Mouse (Mus musculus): ENCODE measurements at regions not wholly inside any gene's neighbourhood (a gene's known extent, or its start where the extent isn't known, plus 50 kb on each side); places are given as distances from the start of the nearest gene placed in this dataset.

DNA sequence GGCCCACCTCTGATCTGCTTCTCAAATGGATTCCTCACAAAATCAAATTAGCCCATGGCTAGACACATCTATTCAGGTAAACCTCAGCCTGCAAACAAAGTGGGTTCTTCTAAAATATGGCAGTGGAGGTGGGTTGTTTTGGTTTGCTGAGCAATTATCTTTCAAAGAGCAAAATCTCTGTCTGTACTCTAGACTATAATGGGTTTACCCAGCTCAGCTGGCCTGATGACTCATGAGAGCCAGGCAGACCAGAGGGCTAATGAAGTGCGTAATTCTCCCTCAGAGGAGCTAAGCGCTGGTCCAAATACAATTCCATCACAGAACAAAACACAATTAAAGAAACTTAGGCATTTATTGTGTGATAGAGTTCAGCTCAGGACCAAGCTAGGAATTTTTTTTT, 86.1 kb downstream of the Cartpt start:
- DNase-seq (ENCODE audit: low read depth), result peak; percentile 50
- TF ChIP-seq CTCF (IDR thresholded peaks at IDR 0.05; ENCODE audit: borderline replicate concordance, extremely low read depth, insufficient read depth, insufficient read length), result no peak
- TF ChIP-seq POLR2A (IDR thresholded peaks at IDR 0.05; ENCODE audit: borderline replicate concordance, extremely low read depth, insufficient read depth, insufficient read length, poor library complexity, severe bottlenecking), result no peak

DNA sequence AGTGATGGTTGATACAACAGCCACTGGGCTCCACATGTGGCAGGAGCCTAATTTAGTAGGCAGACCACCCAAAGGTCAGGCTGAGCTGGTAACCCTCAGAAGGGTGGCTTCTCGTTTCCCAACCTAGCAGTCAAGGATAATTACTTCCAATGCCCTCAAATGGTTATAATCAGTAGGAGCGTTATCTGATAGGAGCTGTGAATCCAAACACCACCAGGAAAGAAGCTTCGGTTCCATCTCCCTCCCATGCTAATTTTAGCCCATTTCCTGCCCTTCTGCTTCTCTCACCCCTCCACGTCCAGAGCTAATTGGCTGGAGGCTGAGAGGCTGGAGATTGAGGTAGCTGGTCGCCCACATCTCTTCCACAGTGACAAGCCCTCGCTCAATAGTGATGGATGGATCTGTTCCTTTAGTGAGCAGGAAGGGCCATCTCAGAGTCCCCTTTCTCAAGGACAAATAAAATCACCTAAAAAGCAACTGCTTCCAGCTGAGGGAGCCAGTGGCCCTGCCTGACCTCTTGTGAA, 86.8 kb downstream of the Cartpt start:
- TF ChIP-seq CTCF (IDR thresholded peaks at IDR 0.05; ENCODE audit: borderline replicate concordance, extremely low read depth, insufficient read depth, insufficient read length) (no peak), POLR2A (IDR thresholded peaks at IDR 0.05; ENCODE audit: borderline replicate concordance, extremely low read depth, insufficient read depth, insufficient read length, poor library complexity, severe bottlenecking) (no peak)

DNA sequence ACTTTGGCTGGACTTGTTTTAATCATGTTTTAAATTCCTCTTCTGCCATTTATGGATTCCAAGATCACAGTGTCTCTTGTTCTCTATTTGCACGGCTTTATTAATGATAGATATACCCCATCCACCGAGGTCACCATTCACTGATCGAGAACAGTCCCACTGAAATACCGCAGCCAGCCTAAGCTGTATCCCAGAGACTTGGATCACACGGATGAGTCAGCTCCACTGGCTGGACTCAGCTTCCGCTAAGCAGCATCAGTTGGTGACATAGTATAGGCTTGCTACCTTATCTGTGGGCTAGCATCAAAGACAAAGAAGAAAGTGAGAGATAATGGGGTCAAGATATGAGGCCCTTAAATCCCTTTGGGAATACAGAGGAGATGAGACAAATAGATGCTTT, 106.4 kb downstream of the Cartpt start:
- TF ChIP-seq CTCF (IDR thresholded peaks at IDR 0.05; ENCODE audit: borderline replicate concordance, extremely low read depth, insufficient read depth, insufficient read length), result no peak
- TF ChIP-seq POLR2A (IDR thresholded peaks at IDR 0.05; ENCODE audit: borderline replicate concordance, extremely low read depth, insufficient read depth, insufficient read length, poor library complexity, severe bottlenecking), result no peak

More for the DNA sequence above, 86.8 kb downstream of the Cartpt start:
- DNase-seq (ENCODE audit: low read depth), result no peak

DNA sequence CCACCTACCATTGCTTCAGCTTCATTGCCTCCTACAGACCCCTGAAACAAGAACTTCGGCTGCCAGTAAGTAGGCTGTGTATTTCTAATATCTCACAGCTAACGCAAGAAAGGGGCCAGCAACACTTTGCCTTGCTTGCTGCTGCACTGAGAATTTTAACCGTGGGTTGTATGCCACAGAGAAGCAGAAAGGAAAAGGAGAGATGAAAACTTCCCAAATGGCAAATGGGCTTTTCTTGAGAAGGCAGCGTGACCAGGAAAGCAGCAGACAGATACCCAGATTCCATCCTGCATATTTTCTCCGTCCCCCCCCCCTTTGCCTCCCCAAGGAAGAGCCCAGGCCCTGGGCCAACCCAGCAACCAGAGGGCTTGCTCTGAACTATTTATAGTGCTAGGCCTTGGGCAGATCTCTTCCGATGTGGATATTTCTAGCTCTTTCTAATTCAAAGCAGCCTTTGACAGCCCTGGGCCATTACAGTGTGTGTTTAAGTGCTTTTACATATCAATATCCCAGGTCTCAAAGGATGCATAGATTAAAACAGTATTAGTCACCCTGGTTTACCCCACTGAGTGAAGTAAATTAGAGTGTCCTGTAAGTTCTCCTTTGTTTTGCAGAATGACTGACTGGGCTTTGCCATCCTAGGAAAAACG, 107.0 kb downstream of the Cartpt start:
- TF ChIP-seq POLR2A (IDR thresholded peaks at IDR 0.05; ENCODE audit: borderline replicate concordance, extremely low read depth, insufficient read depth, insufficient read length, poor library complexity, severe bottlenecking), result no peak
- TF ChIP-seq CTCF (IDR thresholded peaks at IDR 0.05; ENCODE audit: borderline replicate concordance, extremely low read depth, insufficient read depth, insufficient read length), result no peak
- peak; percentile 71 for DNase-seq (ENCODE audit: low read depth)

More for the DNA sequence above, 106.4 kb downstream of the Cartpt start:
- peak; percentile 33 for DNase-seq (ENCODE audit: low read depth)

DNA sequence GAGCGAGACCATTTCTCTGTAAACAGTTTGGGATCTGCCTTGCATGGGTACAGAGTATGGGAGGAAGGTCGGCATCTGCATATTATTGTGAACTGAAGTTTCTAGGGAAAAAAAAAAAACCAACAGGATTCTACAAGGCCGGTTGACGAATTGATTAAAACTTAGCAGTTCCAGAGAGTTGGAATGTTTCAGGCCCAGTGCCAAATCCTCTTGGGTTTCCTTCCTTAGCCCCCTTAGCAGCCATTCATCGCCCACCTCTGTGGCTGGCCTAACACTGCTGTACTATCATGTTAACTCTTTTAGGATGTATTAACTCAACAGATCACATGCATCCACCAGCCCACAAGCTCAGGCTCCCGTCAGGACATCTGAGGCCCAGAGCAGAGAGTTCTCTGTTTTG, 107.9 kb downstream of the Cartpt start:
- no peak for TF ChIP-seq POLR2A (IDR thresholded peaks at IDR 0.05; ENCODE audit: borderline replicate concordance, extremely low read depth, insufficient read depth, insufficient read length, poor library complexity, severe bottlenecking)
- no peak for TF ChIP-seq CTCF (IDR thresholded peaks at IDR 0.05; ENCODE audit: borderline replicate concordance, extremely low read depth, insufficient read depth, insufficient read length)
- no peak for DNase-seq (ENCODE audit: low read depth)

DNA sequence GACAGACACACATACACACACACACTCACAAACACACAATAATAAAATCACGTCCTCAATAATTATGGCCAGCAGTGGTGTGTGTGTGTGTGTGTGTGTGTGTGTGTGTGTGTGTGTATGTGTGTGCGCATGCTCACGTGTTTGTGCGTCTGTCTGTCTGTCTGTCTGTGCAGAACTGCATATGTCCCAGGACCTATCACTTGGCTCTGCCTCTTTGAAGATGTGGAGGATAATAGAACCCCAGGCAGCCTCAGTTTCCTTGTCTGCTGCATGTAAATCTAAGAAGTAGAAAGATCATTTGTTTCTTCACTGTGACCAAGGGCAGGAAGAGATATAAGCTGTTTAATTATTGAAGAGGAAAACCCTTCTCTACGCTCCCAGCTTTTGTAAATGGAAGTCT, 109.9 kb downstream of the Cartpt start:
- TF ChIP-seq CTCF (IDR thresholded peaks at IDR 0.05; ENCODE audit: borderline replicate concordance, extremely low read depth, insufficient read depth, insufficient read length), result no peak
- TF ChIP-seq POLR2A (IDR thresholded peaks at IDR 0.05; ENCODE audit: borderline replicate concordance, extremely low read depth, insufficient read depth, insufficient read length, poor library complexity, severe bottlenecking), result no peak
- peak; percentile 23 for DNase-seq (ENCODE audit: low read depth)

DNA sequence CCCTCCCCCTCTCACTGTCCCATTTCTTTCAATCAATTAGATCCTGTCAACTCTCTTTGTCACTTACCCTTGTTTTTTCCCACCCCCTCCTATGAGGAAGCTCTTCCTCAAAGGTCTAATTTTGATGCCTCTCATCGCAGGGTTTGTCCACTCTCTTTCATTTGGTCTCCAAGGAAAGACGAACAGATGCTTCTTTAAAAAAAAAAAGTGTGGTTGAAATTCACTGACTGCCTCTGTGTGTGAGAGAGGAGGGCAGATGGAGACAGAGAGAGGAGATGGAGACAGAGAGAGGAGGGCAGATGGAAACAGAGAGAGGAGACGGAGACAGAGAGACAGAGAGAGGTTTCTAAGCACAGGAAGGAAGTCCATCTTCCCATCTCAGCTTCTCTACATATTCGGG, 113.1 kb downstream of the Cartpt start:
- no peak for DNase-seq (ENCODE audit: low read depth)
- TF ChIP-seq POLR2A (IDR thresholded peaks at IDR 0.05; ENCODE audit: borderline replicate concordance, extremely low read depth, insufficient read depth, insufficient read length, poor library complexity, severe bottlenecking), result no peak
- no peak for TF ChIP-seq CTCF (IDR thresholded peaks at IDR 0.05; ENCODE audit: borderline replicate concordance, extremely low read depth, insufficient read depth, insufficient read length)

DNA sequence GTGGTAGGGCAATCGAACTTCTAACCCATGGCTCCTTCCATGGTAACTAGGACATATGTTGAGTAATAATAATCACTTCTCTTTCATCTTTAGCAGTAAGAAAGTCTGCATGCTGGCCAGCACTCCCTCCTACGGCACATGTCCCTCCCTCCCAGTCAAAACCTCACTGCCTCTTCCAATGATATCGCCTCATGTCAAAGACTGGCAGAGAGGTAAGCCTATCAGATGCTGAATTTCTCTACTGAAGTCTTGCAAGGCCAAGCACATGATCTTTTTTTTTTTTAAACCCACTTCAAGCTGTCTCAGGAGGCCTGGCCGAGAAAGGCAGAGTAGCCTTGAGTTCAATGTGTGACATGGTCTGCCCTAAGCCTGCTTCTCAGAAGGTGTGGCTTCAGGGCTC, 115.5 kb downstream of the Cartpt start:
- no peak for TF ChIP-seq CTCF (IDR thresholded peaks at IDR 0.05; ENCODE audit: borderline replicate concordance, extremely low read depth, insufficient read depth, insufficient read length)
- TF ChIP-seq POLR2A (IDR thresholded peaks at IDR 0.05; ENCODE audit: borderline replicate concordance, extremely low read depth, insufficient read depth, insufficient read length, poor library complexity, severe bottlenecking), result no peak
- DNase-seq (ENCODE audit: low read depth), result peak; percentile 47

DNA sequence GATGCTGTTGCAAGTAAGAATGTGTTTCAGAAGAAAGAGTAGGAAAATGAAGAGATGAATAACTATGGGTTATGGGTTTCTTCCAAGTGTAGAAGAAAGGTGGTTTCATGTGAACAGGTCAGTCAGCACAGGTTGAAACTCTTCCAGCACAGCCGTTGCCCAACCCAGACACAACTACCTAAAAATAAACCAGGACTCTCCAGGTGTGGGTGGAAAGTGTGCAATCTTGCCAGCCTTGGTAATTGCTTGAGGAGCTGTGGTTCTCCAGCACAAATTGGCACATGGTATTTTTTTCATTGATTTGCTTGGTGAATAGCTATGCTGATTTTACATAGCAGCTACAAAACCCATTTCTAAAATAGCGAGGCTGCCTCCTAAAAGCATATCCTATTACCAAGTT, 116.6 kb downstream of the Cartpt start:
- TF ChIP-seq POLR2A (IDR thresholded peaks at IDR 0.05; ENCODE audit: borderline replicate concordance, extremely low read depth, insufficient read depth, insufficient read length, poor library complexity, severe bottlenecking) (no peak), CTCF (IDR thresholded peaks at IDR 0.05; ENCODE audit: borderline replicate concordance, extremely low read depth, insufficient read depth, insufficient read length) (no peak)
- no peak for DNase-seq (ENCODE audit: low read depth)

DNA sequence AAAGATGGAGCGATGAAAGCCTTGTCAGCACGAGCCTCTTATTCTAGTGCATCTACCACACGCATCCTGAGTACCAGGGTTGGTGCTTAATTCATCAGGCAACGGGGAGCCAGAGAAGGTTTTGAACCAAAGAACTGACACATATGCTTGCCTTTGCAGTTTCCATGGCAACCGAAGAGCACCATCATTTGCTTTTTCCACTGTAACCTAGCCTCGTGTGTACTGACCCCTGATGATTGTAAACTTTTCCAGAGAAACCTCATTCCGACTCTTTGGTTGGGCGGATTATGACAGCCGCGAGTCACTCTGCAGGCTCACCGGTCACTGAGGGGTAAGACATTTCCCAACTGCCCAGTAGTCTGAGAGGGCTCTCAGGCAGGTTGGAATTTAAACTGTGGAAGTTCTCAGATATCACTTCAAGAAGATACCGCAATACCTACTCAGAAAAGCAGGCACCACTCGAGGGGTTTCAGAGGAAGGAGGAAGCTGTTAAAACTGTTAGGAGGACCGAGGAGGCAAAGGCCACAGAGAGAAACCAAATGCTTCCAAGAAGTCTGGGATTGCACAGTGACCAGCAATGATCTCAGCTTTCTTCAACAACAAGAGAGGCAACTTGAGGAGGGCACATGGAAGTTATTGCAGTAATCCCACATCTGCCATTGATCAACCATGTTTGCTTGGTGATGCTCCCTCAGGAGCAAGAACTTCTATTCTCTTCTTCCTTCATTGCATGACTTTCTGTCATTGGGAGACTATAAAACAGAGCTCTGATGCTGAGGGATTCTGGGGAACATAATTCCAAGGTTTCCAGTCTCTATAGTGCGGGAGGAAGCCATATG, 117.8 kb downstream of the Cartpt start:
- DNase-seq (ENCODE audit: low read depth), result peak; percentile 49
- no peak for TF ChIP-seq CTCF (IDR thresholded peaks at IDR 0.05; ENCODE audit: borderline replicate concordance, extremely low read depth, insufficient read depth, insufficient read length)
- TF ChIP-seq POLR2A (IDR thresholded peaks at IDR 0.05; ENCODE audit: borderline replicate concordance, extremely low read depth, insufficient read depth, insufficient read length, poor library complexity, severe bottlenecking), result no peak

DNA sequence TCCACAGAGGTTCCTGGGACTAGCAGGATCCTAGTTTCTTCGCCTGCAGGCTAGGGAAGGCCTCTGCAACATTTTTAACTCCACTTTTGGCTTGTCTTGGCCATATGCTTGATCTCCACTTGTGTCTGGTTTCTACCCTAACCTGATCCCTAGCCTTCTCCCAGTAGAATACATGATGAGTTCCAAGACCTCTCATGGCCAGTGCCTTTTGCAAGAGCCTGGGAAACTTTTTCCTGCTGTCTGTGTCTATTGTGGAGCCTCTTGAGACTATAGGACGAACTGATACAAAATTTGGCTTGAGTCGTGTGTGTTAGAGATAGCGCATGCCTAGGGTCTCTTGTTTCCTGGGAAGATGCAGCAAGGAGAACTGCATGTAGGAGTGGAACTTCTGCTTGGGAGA, 119.3 kb downstream of the Cartpt start:
- DNase-seq (ENCODE audit: low read depth), result no peak
- TF ChIP-seq POLR2A (IDR thresholded peaks at IDR 0.05; ENCODE audit: borderline replicate concordance, extremely low read depth, insufficient read depth, insufficient read length, poor library complexity, severe bottlenecking) (no peak), CTCF (IDR thresholded peaks at IDR 0.05; ENCODE audit: borderline replicate concordance, extremely low read depth, insufficient read depth, insufficient read length) (no peak)

Measured in brain, embryonic 14.5 days (tissue).